7 mouse cellular contexts compared by ENCODE assay signal in the genomic region with DNA sequence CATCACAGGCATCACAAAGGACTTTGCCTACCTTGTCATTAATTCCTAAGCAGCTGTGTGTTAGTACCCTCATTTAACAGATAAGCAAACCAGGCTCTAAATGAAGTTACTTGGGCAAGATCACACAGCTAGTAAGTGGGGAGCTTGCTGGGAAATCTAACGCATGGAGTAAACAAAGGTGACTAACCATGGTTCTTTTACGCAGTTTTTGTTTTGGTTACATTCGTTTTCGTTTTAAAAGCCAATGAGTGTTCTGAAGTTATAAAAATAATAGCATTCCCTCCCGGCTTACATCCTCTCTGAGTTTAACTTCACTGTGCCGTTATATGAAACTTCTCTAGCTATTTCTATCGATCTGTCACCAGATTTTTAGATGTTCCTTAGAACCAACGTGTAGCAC. TPM values are rescaled to one million over a fixed set of nuclear protein-coding genes. Genes with fewer than 3 reads are reported as not detected.
DNase-seq lines count a peak whose midpoint lies in the region; ATAC-seq and TF ChIP-seq lines count a peak whose summit lies in the region.

No protein-coding gene starts in this region.

- peak overlapping the region; percentile 78 for H3K4me2 ChIP-seq in lung, embryonic 16.5 days (ENCODE audit: low read depth, low read length)
- peak overlapping the region; percentile 76 for H3K4me2 ChIP-seq in forebrain, embryonic 15.5 days (replicated peaks)
- peak overlapping the region; percentile 78 for H3K4me2 ChIP-seq in liver, embryonic 12.5 days
- peak overlapping the region; percentile 76 for H3K4me2 ChIP-seq in stomach, postnatal 0 days (replicated peaks; ENCODE audit: low read depth)

- no peak for TF ChIP-seq CTCF in stomach, postnatal 0 days (IDR thresholded peaks at IDR 0.05; ENCODE audit: low read depth)

- H3K4me1 ChIP-seq in lung, embryonic 16.5 days (replicated peaks; ENCODE audit: control insufficient read depth, insufficient read depth, low read length) = peaks cover 11% of the 10 kb centered on the region
- H3K4me1 ChIP-seq in forebrain, embryonic 15.5 days = peaks cover 21% of the 10 kb centered on the region
- peaks cover 13% of the 10 kb centered on the region for H3K4me1 ChIP-seq in liver, embryonic 12.5 days
- no peaks in the 10 kb centered on the region for H3K4me1 ChIP-seq in stomach, postnatal 0 days (replicated peaks; ENCODE audit: control insufficient read depth, insufficient read depth)

- no peak for TF ChIP-seq EP300 in stomach, postnatal 0 days (optimal IDR thresholded peaks at IDR 0.05)

- no peak for DNase-seq in lung, postnatal 14 days
- no peak for DNase-seq in stomach, postnatal 0 days (ENCODE audit: low spot score)
- DNase-seq in urinary bladder, postnatal 14 days (ENCODE audit: low spot score) = no peak
- no peak for DNase-seq in layer of hippocampus, adult 8-10 months (ENCODE audit: low spot score in 2 of 2)

- H3K9ac ChIP-seq in lung, embryonic 16.5 days (ENCODE audit: low read length) = no peak overlapping the region
- H3K9ac ChIP-seq in forebrain, embryonic 15.5 days (replicated peaks) = peak overlapping the region; percentile 70; the same call in 1 of the 2 replicates
- 0 out of 2 replicates have a peak overlapping the region, but pooled peaks have one; percentile 12 for H3K9ac ChIP-seq in liver, embryonic 12.5 days
- no peak overlapping the region for H3K9ac ChIP-seq in stomach, postnatal 0 days (ENCODE audit: low read length)

- peaks cover 20% of the 10 kb centered on the region for H3K27me3 ChIP-seq in lung, embryonic 16.5 days (ENCODE audit: control insufficient read depth, insufficient read depth, low read depth, low read length)
- no peaks in the 10 kb centered on the region for H3K27me3 ChIP-seq in forebrain, embryonic 15.5 days
- peaks cover 42% of the 10 kb centered on the region for H3K27me3 ChIP-seq in liver, embryonic 12.5 days (replicated peaks)
- no peaks in the 10 kb centered on the region for H3K27me3 ChIP-seq in stomach, postnatal 0 days (ENCODE audit: control insufficient read depth, insufficient read depth, low read length)

- no peak overlapping the region for H3K27ac ChIP-seq in lung, embryonic 16.5 days (ENCODE audit: low read length)
- H3K27ac ChIP-seq in forebrain, embryonic 15.5 days (replicated peaks) = peak overlapping the region; percentile 75
- no peak overlapping the region for H3K27ac ChIP-seq in liver, embryonic 12.5 days
- H3K27ac ChIP-seq in stomach, postnatal 0 days (replicated peaks) = no peak overlapping the region

- H3K36me3 ChIP-seq in lung, embryonic 16.5 days (ENCODE audit: control insufficient read depth, insufficient read depth, low read length) = no peaks in the 10 kb centered on the region
- no peaks in the 10 kb centered on the region for H3K36me3 ChIP-seq in forebrain, embryonic 15.5 days
- no peaks in the 10 kb centered on the region for H3K36me3 ChIP-seq in liver, embryonic 12.5 days
- no peaks in the 10 kb centered on the region for H3K36me3 ChIP-seq in stomach, postnatal 0 days (ENCODE audit: control insufficient read depth, insufficient read depth, low read length)

- H3K9me3 ChIP-seq in lung, embryonic 16.5 days (ENCODE audit: control insufficient read depth, low read length) = no peaks in the 10 kb centered on the region
- H3K9me3 ChIP-seq in forebrain, embryonic 15.5 days = no peaks in the 10 kb centered on the region
- H3K9me3 ChIP-seq in liver, embryonic 12.5 days (replicated peaks) = no peaks in the 10 kb centered on the region
- H3K9me3 ChIP-seq in stomach, postnatal 0 days (ENCODE audit: control insufficient read depth, low read length) = no peaks in the 10 kb centered on the region

- 8% methylated on average over 8 of the region's 8 CpGs for WGBS in lung, embryonic 16.5 days
- 9% methylated on average over 8 of the region's 8 CpGs for WGBS in forebrain, embryonic 15.5 days
- WGBS in liver, embryonic 12.5 days (ENCODE audit: insufficient replicate concordance) = 17% methylated on average over 8 of the region's 8 CpGs
- WGBS in stomach, postnatal 0 days = 11% methylated on average over 8 of the region's 8 CpGs

- ATAC-seq in lung, embryonic 16.5 days (ENCODE audit: low read depth) = no peak
- no peak for ATAC-seq in forebrain, embryonic 15.5 days (replicated peaks)
- ATAC-seq in liver, embryonic 12.5 days = no peak
- no peak for ATAC-seq in stomach, postnatal 0 days (ENCODE audit: low FRiP score, low TSS enrichment)

- H3K4me3 ChIP-seq in lung, embryonic 16.5 days (ENCODE audit: low read length) = peak overlapping the region; percentile 53
- peak overlapping the region; percentile 67 for H3K4me3 ChIP-seq in forebrain, embryonic 15.5 days
- peak overlapping the region; percentile 54 for H3K4me3 ChIP-seq in liver, embryonic 12.5 days
- peak overlapping the region; percentile 46 for H3K4me3 ChIP-seq in stomach, postnatal 0 days (ENCODE audit: low read depth, low read length)

RNA-seq across cellular contexts. Expression of a gene that starts 10.9 kb away (rescaled TPM):
- 41.5 and 46.6 TPM in 2 replicates for polyA plus RNA-seq in lung, embryonic 16.5 days (2015; fragmentation: Nextera tagmentation; extraction: Ambion mirVana)
- 51.6 and 55.8 TPM in 2 replicates for polyA plus RNA-seq in forebrain, embryonic 15.5 days (2015; fragmentation: Nextera tagmentation; extraction: Ambion mirVana)
- 45.4 and 45.5 TPM in 2 replicates for polyA plus RNA-seq in liver, embryonic 12.5 days (2016; fragmentation: Nextera tagmentation; extraction: Ambion mirVana)
- polyA plus RNA-seq in stomach, postnatal 0 days (2015; fragmentation: Nextera tagmentation; extraction: Ambion mirVana) = 25.5 and 26.2 TPM in 2 replicates
- total RNA-seq in layer of hippocampus, adult 8-10 months (2022) = 10 to 100 TPM; 25.7 to 35.9 (median 28.6) TPM

RNA-seq across cellular contexts. Expression of a gene that starts 19.8 kb away (rescaled TPM):
- 18.1 and 18.4 TPM in 2 replicates for polyA plus RNA-seq in lung, embryonic 16.5 days (2015; fragmentation: Nextera tagmentation; extraction: Ambion mirVana)
- polyA plus RNA-seq in forebrain, embryonic 15.5 days (2015; fragmentation: Nextera tagmentation; extraction: Ambion mirVana) = 21.1 and 24.2 TPM in 2 replicates
- 25.1 and 28.0 TPM in 2 replicates for polyA plus RNA-seq in liver, embryonic 12.5 days (2016; fragmentation: Nextera tagmentation; extraction: Ambion mirVana)
- 7.9 and 8.4 TPM in 2 replicates for polyA plus RNA-seq in stomach, postnatal 0 days (2015; fragmentation: Nextera tagmentation; extraction: Ambion mirVana)
- 10 to 100 TPM; 35.1 to 45.0 (median 42.2) TPM for total RNA-seq in layer of hippocampus, adult 8-10 months (2022)

Comparison
In these comparisons a context has a peak if more than half of its experiments do, and no peak if none do; other contexts are left out.
1. H3K9ac ChIP-seq: peak in forebrain, embryonic 15.5 days (single experiment) and liver, embryonic 12.5 days (single experiment); none in lung, embryonic 16.5 days (single experiment) and stomach, postnatal 0 days (single experiment).
2. Peak in every context shown above with its lines, with median percentiles within 50 percentile points of each other: H3K4me2 ChIP-seq and H3K4me3 ChIP-seq.